ENCODE assay signal across 11 mouse cellular contexts in the genomic region with DNA sequence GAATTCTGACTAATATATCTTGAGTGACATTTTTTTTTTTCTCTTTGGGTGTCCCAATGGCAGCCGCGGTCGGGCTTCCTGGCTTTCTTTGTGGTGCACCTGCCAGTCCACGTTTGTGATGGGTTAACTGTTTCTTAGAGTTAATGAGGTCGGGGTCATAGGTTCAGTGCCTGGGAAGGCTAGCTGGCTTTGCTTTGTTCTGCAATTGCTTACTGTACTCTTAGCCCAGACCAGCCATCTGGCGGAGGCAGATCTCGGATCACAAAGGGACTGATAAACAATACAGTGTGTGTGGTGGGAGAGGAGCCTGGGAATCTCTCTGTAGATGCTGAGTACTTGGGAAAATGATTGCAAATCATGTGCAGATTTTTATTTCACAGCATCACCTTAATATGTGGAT. TPM values are rescaled to one million over a fixed set of nuclear protein-coding genes. Genes with fewer than 3 reads are reported as not detected.
DNase-seq lines count a peak whose midpoint lies in the region; ATAC-seq and TF ChIP-seq lines count a peak whose summit lies in the region.
"Had no signal": no experiment of that assay in that cellular context is flagged by ENCODE, and none has a peak within 500 bp of the region (broad histone marks: within the 10 kb centered on the region; RNA-seq: fewer than 3 reads in every experiment).

No protein-coding gene starts in this region.

- peak; percentile 33 for DNase-seq in left cerebral cortex, postnatal 4 days
- DNase-seq in left cerebral cortex, postnatal 10 days (ENCODE audit: extremely low spot score in 1 of 2, low spot score in 2 of 2) = no peak
- DNase-seq in forebrain, embryonic 11.5 days (ENCODE audit: low spot score) = peak; percentile 56
- no peak for DNase-seq in frontal cortex, adult 2 months (ENCODE audit: extremely low spot score in 1 of 2, low spot score in 1 of 2)
- no peak for DNase-seq in right cerebral cortex, postnatal 14 days
- DNase-seq: gastrocnemius, postnatal 25 days had no signal

- peak overlapping the region; percentile 60 for H3K27ac ChIP-seq in forebrain, embryonic 11.5 days (ENCODE audit: low read depth, low read length)
- no peak overlapping the region for H3K27ac ChIP-seq in intestine, postnatal 0 days (ENCODE audit: low read depth, low read length)
- H3K27ac ChIP-seq in neural tube, embryonic 13.5 days (replicated peaks) = peak overlapping the region; percentile 73
- H3K27ac ChIP-seq in heart, embryonic 11.5 days (ENCODE audit: low read depth, low read length) = no peak overlapping the region

- no peak overlapping the region for H3K4me3 ChIP-seq in forebrain, embryonic 11.5 days (ENCODE audit: low read depth, low read length)
- no peak overlapping the region for H3K4me3 ChIP-seq in intestine, postnatal 0 days (ENCODE audit: low read depth, low read length)
- H3K4me3 ChIP-seq in neural tube, embryonic 13.5 days = no peak overlapping the region
- H3K4me3 ChIP-seq in heart, embryonic 11.5 days (ENCODE audit: low read depth, low read length) = no peak overlapping the region
- H3K4me3 ChIP-seq: megakaryocyte, embryonic 14.5 days had no signal

- no peaks in the 10 kb centered on the region for H3K27me3 ChIP-seq in forebrain, embryonic 11.5 days (ENCODE audit: control insufficient read depth, insufficient read depth, low read length)
- H3K27me3 ChIP-seq in intestine, postnatal 0 days (replicated peaks; ENCODE audit: control insufficient read depth, insufficient read depth, low read length) = no peaks in the 10 kb centered on the region
- H3K27me3 ChIP-seq in neural tube, embryonic 13.5 days = no peaks in the 10 kb centered on the region
- no peaks in the 10 kb centered on the region for H3K27me3 ChIP-seq in heart, embryonic 11.5 days (ENCODE audit: control insufficient read depth, insufficient read depth, low read length)
- H3K27me3 ChIP-seq: CH12.LX; megakaryocyte, embryonic 14.5 days had no signal

- 26% methylated on average over 7 of the region's 7 CpGs for WGBS in forebrain, embryonic 11.5 days
- 30% methylated on average over 7 of the region's 7 CpGs for WGBS in intestine, postnatal 0 days
- WGBS in neural tube, embryonic 13.5 days = 4% methylated on average over 7 of the region's 7 CpGs
- WGBS in heart, embryonic 11.5 days (ENCODE audit: insufficient replicate concordance) = 57% methylated on average over 7 of the region's 7 CpGs

- intact Hi-C loops in left cerebral cortex, postnatal 4 days (cut with DNase I) = no loop called here
- intact Hi-C loops in left cerebral cortex, postnatal 10 days (cut with DNase I) = no loop called here

- TF ChIP-seq CTCF in intestine, postnatal 0 days (IDR thresholded peaks at IDR 0.05; ENCODE audit: low read depth) = 0 out of 2 replicates have a peak, but pooled peaks have one; percentile 4

- ATAC-seq in forebrain, embryonic 11.5 days (replicated peaks; ENCODE audit: low FRiP score) = peak; percentile 76
- ATAC-seq in intestine, postnatal 0 days = no peak
- peak; percentile 82 for ATAC-seq in neural tube, embryonic 13.5 days (ENCODE audit: low read depth)
- ATAC-seq in heart, embryonic 11.5 days (replicated peaks; ENCODE audit: insufficient number of reproducible peaks, low FRiP score, low TSS enrichment) = no peak

- no peak overlapping the region for H3K9ac ChIP-seq in forebrain, embryonic 11.5 days (ENCODE audit: low read length)
- no peak overlapping the region for H3K9ac ChIP-seq in intestine, postnatal 0 days (ENCODE audit: low read depth, low read length)
- peak overlapping the region; percentile 51; the same call in 1 of the 2 replicates for H3K9ac ChIP-seq in neural tube, embryonic 13.5 days
- H3K9ac ChIP-seq in heart, embryonic 11.5 days (ENCODE audit: low read depth, low read length) = no peak overlapping the region

- peaks cover 2% of the 10 kb centered on the region; the same call in 1 of the 2 replicates for H3K4me1 ChIP-seq in forebrain, embryonic 11.5 days (replicated peaks; ENCODE audit: control insufficient read depth, insufficient read depth, low read length)
- H3K4me1 ChIP-seq in intestine, postnatal 0 days (replicated peaks; ENCODE audit: control insufficient read depth, insufficient read depth, low read length) = no peaks in the 10 kb centered on the region
- peaks cover 88% of the 10 kb centered on the region for H3K4me1 ChIP-seq in neural tube, embryonic 13.5 days (replicated peaks)
- H3K4me1 ChIP-seq in heart, embryonic 11.5 days (ENCODE audit: control insufficient read depth, insufficient read depth, low read length) = no peaks in the 10 kb centered on the region

- no peak overlapping the region for H3K4me2 ChIP-seq in forebrain, embryonic 11.5 days (ENCODE audit: low read depth, low read length, severe bottlenecking)
- H3K4me2 ChIP-seq in intestine, postnatal 0 days (replicated peaks; ENCODE audit: low read depth) = no peak overlapping the region
- H3K4me2 ChIP-seq in neural tube, embryonic 13.5 days = peak overlapping the region; percentile 39
- H3K4me2 ChIP-seq in heart, embryonic 11.5 days = no peak overlapping the region

- no peaks in the 10 kb centered on the region for H3K9me3 ChIP-seq in forebrain, embryonic 11.5 days (ENCODE audit: control insufficient read depth, low read length)
- no peaks in the 10 kb centered on the region for H3K9me3 ChIP-seq in intestine, postnatal 0 days (ENCODE audit: control insufficient read depth)
- no peaks in the 10 kb centered on the region for H3K9me3 ChIP-seq in neural tube, embryonic 13.5 days
- H3K9me3 ChIP-seq in heart, embryonic 11.5 days (replicated peaks; ENCODE audit: control insufficient read depth, low read length) = no peaks in the 10 kb centered on the region
- H3K9me3 ChIP-seq: megakaryocyte, embryonic 14.5 days had no signal

- no peaks in the 10 kb centered on the region for H3K36me3 ChIP-seq in forebrain, embryonic 11.5 days (ENCODE audit: control insufficient read depth, insufficient read depth, low read length)
- H3K36me3 ChIP-seq in intestine, postnatal 0 days (ENCODE audit: control insufficient read depth, insufficient read depth) = no peaks in the 10 kb centered on the region
- H3K36me3 ChIP-seq in neural tube, embryonic 13.5 days = no peaks in the 10 kb centered on the region
- no peaks in the 10 kb centered on the region for H3K36me3 ChIP-seq in heart, embryonic 11.5 days (ENCODE audit: control insufficient read depth, insufficient read depth, low read length)

RNA-seq across cellular contexts. Expression of gene C530008M17Rik, which starts 9.1 kb away (rescaled TPM):
- 100 to 1,000 TPM; 282 to 293 TPM for total RNA-seq in left cerebral cortex, postnatal 4 days (2021)
- total RNA-seq in left cerebral cortex, postnatal 10 days (2021) = 100 to 1,000 TPM; 151 to 163 TPM
- polyA plus RNA-seq in forebrain, embryonic 11.5 days (2014; fragmentation: Nextera tagmentation; extraction: Ambion mirVana) = 39.8 and 40.6 TPM in 2 replicates
- 15.3 and 18.1 TPM in 2 replicates for polyA plus RNA-seq in intestine, postnatal 0 days (2015; fragmentation: Nextera tagmentation; extraction: Ambion mirVana)
- polyA plus RNA-seq in neural tube, embryonic 13.5 days (2015; fragmentation: Nextera tagmentation; extraction: Ambion mirVana) = 58.5 and 62.3 TPM in 2 replicates
- polyA plus RNA-seq in heart, embryonic 11.5 days (2014; fragmentation: Nextera tagmentation; extraction: Ambion mirVana) = 34.8 and 35.8 TPM in 2 replicates
- polyA plus RNA-seq in frontal cortex, adult 2 months (2012; rRNA removed) = 33.1 and 38.0 TPM in 2 replicates

Comparison
In these comparisons a context has a peak if more than half of its experiments do, and no peak if none do; other contexts are left out.
1. DNase-seq: peak in left cerebral cortex, postnatal 4 days (single experiment) and forebrain, embryonic 11.5 days (single experiment); none in left cerebral cortex, postnatal 10 days (0 of 2), frontal cortex, adult 2 months (0 of 2) and right cerebral cortex, postnatal 14 days (single experiment).
2. ATAC-seq: peak in forebrain, embryonic 11.5 days (single experiment) and neural tube, embryonic 13.5 days (single experiment); none in intestine, postnatal 0 days (single experiment) and heart, embryonic 11.5 days (single experiment).
3. H3K27ac ChIP-seq: peak in forebrain, embryonic 11.5 days (single experiment) and neural tube, embryonic 13.5 days (single experiment); none in intestine, postnatal 0 days (single experiment) and heart, embryonic 11.5 days (single experiment).